Mouse (Mus musculus): ENCODE results near the gene Higd1c. TPM values are rescaled to one million over a fixed set of nuclear protein-coding genes. Genes with fewer than 3 reads are reported as not detected.

Higd1c gene
- total RNA-seq, 2 experiments from 2014 or later, result not detected

DNA sequence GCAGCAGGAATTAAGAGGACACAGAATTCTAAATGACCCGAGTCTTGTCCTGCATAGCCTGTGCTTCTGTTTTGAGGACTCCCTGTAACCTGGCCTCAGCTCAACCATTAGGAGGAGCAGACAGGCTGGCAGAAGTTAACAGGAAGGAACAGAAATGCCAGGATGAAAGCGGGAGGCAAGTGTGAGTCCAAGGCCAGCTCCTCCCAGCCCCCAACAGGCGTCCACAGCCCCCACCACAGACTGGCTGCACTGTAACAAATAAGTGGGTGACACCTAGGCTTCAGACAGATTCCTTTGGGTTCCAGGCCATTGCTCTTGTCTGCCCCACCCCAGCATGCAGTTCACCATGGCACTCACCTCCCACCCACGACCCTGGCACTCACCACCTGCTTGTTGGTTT is 38.5 kb downstream of the Higd1c start:
- H3K4me3 ChIP-seq, result no peak overlapping the region
- DNase-seq, result no peak
- TF ChIP-seq CTCF (IDR thresholded peaks at IDR 0.05), result no peak
- H3K27ac ChIP-seq, result no peak overlapping the region
- intact Hi-C loops (cut with DNase I), result no loop called here

DNA sequence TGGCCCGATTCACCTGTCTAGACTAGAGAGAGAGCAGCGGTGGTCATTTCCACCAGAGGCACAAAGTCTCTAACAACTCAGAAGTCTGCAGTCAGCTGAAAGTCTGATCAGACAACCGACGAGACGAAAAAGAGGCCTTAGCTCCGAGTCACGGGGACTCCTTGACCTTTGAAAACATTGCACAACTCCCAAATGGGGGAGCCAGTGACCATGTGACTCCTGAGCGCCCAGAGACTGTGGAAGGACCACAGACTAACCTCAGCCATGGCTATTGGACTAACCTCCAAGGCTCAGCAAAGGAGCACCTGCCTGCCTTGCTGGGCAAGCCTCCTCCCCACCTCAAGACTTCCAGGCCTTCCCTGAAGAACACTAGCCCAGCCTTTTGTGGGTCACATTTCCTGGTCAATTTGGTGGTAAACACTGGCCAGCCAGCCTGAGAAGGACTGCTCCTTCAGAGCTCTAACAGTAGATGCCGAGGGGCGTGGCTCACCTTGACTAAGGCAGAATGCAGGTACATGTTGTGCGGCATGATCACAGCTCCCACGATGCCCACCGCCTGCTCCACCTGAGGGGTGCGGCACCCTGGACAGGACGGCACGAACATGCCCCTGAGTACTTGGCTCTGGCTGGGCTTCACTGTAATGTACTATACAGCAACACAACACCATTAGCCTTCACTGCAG is 39.1 kb downstream of the Higd1c start:
- intact Hi-C loops (cut with DNase I), result no loop called here
- Histone ChIP-seq H3K4me3 (no peak overlapping the region), H3K27ac (no peak overlapping the region)
- TF ChIP-seq CTCF (IDR thresholded peaks at IDR 0.05), result no peak
- DNase-seq, result no peak

GRCm38 (mm10) chr15:100406088-100406487 is 41.7 kb downstream of the Higd1c start:
- Histone ChIP-seq H3K27ac (no peak overlapping the region), H3K4me3 (no peak overlapping the region)
- TF ChIP-seq CTCF (IDR thresholded peaks at IDR 0.05), result no peak
- DNase-seq, result no peak
- intact Hi-C loops (cut with DNase I), result no loop called here

DNA sequence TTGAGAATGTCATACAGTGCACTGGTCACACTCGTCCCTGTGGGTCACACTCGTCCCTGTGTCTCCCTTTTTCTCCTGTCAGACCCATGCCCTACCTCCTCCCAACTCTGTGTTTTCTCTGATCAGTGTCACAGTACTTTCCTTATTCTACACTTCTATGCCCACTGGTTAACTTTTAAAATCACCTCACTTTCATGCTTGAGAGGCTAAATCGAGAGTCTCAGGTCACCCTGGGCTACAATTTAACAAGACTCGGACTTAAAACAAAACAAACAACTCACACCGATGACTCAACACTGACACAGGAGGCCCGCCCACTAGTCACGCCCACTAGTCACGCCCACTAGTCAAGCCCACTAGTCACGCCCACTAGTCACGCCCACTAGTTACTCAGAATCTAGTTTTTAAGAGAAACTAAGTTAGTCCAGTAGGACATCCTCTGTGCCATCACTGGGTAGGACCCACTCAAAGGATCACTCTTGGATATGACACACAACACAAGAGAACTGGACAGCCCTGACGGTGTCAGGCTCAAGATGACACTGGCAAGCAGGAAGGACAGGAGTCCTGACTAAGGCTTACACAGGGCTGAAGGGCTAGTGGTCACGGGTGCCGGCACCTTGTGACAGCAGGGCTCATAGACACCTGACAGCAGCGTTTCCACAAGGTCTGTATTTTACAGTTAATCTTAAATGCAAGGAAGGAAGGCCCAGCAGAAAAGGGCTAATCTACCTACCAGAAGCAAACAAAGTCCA is 46.8 kb downstream of the Higd1c start:
- DNase-seq, result peak; percentile 48
- no peak for TF ChIP-seq CTCF (IDR thresholded peaks at IDR 0.05)
- no peak overlapping the region; the same call in 1 of the 2 replicates for H3K27ac ChIP-seq
- H3K4me3 ChIP-seq, result no peak overlapping the region
- intact Hi-C loops (cut with DNase I), result no loop called here

DNA sequence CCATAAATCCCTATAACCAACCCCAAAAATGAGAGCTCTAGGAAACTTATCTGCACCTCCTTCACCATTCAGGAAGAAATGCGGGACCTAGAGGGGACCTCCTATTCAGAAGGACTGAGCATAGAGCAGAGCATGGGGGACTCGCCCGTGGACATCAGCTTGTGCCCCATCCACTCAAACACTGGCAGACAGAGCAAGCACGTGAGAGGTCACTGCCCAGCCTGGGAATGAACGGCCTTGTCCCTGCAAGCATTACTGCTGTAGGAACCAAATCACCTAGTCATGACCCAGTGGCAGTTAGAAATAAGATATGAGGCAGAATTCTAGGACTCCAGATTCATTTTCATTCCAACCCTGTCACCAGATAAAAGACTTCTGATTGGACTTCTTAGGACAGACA is 47.4 kb downstream of the Higd1c start:
- H3K27ac ChIP-seq, result peak overlapping the region; percentile 35; the same call in 1 of the 2 replicates
- no peak for TF ChIP-seq CTCF (IDR thresholded peaks at IDR 0.05)

GRCm38 (mm10) chr15:100413306-100413705 is 49.0 kb downstream of the Higd1c start:
- intact Hi-C loops (cut with DNase I), result no loop called here
- H3K27ac ChIP-seq, result peak overlapping the region; percentile 63
- TF ChIP-seq CTCF (IDR thresholded peaks at IDR 0.05), result no peak
- DNase-seq, result no peak
- H3K4me3 ChIP-seq, result no peak overlapping the region

More for the DNA sequence above, 47.4 kb downstream of the Higd1c start:
- intact Hi-C loops (cut with DNase I), result no loop called here
- no peak for DNase-seq
- no peak overlapping the region for H3K4me3 ChIP-seq

DNA sequence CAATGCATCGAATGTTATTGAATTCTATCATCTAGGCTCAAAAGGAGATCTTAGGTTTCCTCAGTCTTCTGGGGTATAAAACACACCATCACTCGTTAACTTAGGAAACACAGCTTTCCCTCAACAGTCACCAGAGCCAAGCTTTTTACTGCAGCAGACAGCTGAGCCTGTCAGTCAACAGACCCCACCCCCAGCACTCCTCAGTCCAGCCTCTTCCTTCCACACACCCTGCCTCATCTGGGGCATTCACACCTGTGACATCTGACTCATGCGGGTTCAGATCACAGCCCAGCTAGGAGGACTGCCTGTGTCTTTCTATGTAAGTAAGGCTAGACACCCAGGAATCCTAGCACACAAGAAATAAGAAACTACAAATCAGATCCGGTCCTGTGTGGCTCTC is 49.7 kb downstream of the Higd1c start:
- no peak for TF ChIP-seq CTCF (IDR thresholded peaks at IDR 0.05)
- H3K27ac ChIP-seq, result peak overlapping the region; percentile 83
- DNase-seq, result peak; percentile 76
- intact Hi-C loops (cut with DNase I), result no loop called here
- no peak overlapping the region; the same call in 1 of the 2 replicates for H3K4me3 ChIP-seq

DNA sequence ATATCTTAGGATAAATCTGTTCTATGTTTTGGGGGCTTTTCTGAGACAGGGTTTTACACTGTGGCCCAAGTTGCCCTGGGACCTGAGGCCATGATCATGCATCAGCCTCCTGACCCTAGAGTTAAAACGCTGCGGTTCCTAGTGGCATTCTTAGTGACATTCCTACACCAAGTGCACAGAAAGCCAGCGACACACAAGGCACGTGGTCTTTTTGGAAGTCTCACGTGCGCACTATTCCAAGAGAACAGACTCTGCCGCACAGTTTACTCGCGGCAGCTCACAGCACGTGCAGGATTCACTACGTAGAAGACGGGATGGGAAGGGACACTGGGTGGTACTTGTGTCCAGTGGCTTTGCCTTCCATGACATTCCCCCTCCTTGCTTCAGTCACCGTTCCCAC is 50.6 kb downstream of the Higd1c start:
- intact Hi-C loops (cut with DNase I), result no loop called here
- DNase-seq, result no peak
- Histone ChIP-seq H3K27ac (peak overlapping the region; percentile 83), H3K4me3 (no peak overlapping the region)
- no peak for TF ChIP-seq CTCF (IDR thresholded peaks at IDR 0.05)

- DNase-seq, result no peak
- Histone ChIP-seq H3K27ac (peak overlapping the region; percentile 83; the same call in 1 of the 2 replicates), H3K4me3 (no peak overlapping the region)
- intact Hi-C loops (cut with DNase I), result no loop called here
- no peak for TF ChIP-seq CTCF (IDR thresholded peaks at IDR 0.05)
Measured at GRCm38 (mm10) chr15:100415684-100416083, 51.3 kb downstream of the Higd1c start.

DNA sequence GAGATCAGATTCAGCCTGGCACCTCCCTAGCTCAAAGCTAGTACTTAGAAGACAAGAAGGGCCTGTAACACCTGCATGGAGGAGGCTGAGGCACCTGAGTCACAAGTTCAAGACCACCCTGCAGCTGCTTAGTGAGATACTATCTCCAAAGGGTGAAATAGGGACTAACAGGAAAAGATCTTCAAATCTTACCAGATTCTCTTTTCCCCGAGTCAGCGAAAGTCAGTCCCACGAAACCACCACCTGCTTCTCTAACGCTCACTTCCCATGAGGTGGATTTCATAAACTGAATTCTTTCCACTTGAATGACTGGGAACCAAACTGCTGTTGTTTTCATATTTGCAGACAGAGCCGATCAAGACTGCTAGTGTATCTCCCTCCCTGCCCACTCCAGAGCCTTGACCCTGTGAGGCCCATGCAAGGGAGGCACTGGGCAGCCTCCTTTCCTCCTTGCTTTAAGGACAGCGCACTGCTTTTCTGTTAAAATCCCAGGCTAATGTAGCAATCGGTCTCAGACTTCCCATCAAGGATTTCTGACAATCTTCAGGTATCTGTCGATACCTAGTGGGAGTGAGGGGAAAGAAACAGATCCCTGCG is 53.6 kb downstream of the Higd1c start:
- no peak for TF ChIP-seq CTCF (IDR thresholded peaks at IDR 0.05)
- no peak overlapping the region for H3K4me3 ChIP-seq
- H3K27ac ChIP-seq, result peak overlapping the region; percentile 58; the same call in 1 of the 2 replicates
- DNase-seq, result no peak
- intact Hi-C loops (cut with DNase I), result no loop called here

DNA sequence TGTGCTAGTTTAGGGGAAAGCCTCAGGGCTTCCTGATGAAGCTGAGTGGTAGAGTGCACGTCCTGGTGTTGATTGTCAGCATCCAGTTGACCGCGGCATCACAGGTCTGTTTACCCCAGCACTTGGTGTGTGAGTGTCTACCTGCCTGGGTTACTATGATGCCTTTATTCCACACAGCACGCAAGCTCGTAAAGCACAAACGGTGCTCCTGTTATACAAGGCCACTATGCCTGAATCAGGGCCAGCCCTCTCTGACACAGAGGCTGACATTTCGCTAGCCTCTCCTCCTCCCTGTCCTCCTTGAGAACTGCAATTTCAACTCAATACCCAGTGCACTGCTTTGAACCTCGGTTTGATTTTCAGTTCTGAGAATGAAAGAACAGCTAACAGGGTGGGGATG is 55.0 kb downstream of the Higd1c start:
- Histone ChIP-seq H3K4me3 (peak overlapping the region; percentile 39), H3K27ac (peak overlapping the region; percentile 78)
- no peak for TF ChIP-seq CTCF (IDR thresholded peaks at IDR 0.05)
- peak; percentile 70 for DNase-seq
- intact Hi-C loops (cut with DNase I), result no loop called here

- peak overlapping the region; percentile 78 for H3K27ac ChIP-seq
- intact Hi-C loops (cut with DNase I), result loop anchor here (5.0 kb wide), 1 partner anchor 37 kb away; no protein-coding TSS in a partner anchor
- no peak for TF ChIP-seq CTCF (IDR thresholded peaks at IDR 0.05)
- peak overlapping the region; percentile 39 for H3K4me3 ChIP-seq
- DNase-seq, result no peak
Measured at GRCm38 (mm10) chr15:100419901-100420745, 55.8 kb downstream of the Higd1c start.
